Mouse (Mus musculus) CD4-positive, CD25-positive, alpha-beta regulatory T cell, adult 4 months (primary cell): ENCODE measurements around the gene C730034F03Rik. TPM values are rescaled to one million over a fixed set of nuclear protein-coding genes. Genes with fewer than 3 reads are reported as not detected.
A peak's percentile ranks its signal among the peaks of the same experiment; 100 is the strongest.
"Not testable (repeated sequence)": the region's sequence is repeated elsewhere in the genome, so short reads cannot be mapped to it uniquely, and the experiment has no call there.

Experiments used
- ATAC-seq: one replicate; pipeline ENCODE4 v1.8.0; 2017
- polyA plus RNA-seq, 2 experiments: library from polyadenylated mRNA; unstranded; fragments of 100-300 nt; shearing (Covaris generic); gene quantifications; one replicate each; pipeline ENCODE4 v1.2.1; 2017

C730034F03Rik gene
- 1 to 10 TPM; 5.7 to 8.2 TPM for polyA plus RNA-seq

GRCm38 (mm10) chr15:89429352-89430221 is at the start of gene C730034F03Rik, which contains the start of the genes Gm44502 and Chkb:
C730034F03Rik (plus strand) TSS chr15:89429589.
Gm44502 (minus strand) TSS chr15:89429696.
Chkb (minus strand) TSS chr15:89429908.
- ATAC-seq, result peak; percentile 91

DNA sequence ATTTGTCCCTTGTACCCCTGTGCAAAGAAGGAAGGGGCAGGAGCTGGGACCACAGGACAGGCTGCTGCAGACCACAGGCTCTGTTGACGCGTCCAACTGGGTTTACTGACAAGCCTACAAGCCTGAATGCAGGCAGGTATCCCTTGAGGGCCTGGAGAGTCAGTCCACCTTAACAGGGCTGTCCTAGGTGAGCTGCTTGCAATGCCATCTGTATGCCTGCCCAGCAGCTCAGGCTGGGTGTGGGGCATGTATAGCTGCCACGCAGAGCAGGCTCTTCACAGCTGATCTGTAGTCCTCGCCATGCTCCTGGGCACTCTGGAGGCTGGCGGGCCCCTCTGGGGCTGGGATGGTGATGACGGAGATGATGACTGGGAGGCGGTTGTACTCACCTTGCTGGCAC is 44.8 kb upstream of the C730034F03Rik start, which contains the start of gene Klhdc7b:
Gene Klhdc7b (plus strand): TSS at position 301 of the 400 bp plus-strand sequence.
- no peak for ATAC-seq

GRCm38 (mm10) chr15:89387127-89387526 is 42.3 kb upstream of the C730034F03Rik start:
- ATAC-seq, result peak; percentile 81

- no peak for ATAC-seq
These were observed 39.3 kb upstream of the C730034F03Rik start for GRCm38 (mm10) chr15:89390081-89390480.

DNA sequence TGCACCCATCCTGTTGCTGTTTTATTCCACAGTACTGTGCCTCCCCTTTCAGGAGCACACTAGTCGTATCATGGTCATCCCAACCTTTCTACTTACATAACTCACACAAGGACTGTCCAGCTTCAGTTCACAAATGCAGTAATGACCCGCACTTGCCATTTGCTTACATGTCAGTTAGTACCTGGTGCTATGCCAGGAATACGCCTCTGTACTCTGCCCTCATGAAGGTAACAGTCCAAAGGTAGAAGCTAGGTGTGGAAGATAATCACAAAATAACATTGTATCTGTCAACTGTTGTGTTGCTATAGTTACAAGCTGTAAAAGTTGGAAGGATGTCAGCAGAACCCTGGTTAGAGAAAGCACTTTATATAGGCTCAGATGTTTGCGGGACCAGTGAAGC is 32.5 kb upstream of the C730034F03Rik start:
- ATAC-seq, result no peak

- no peak for ATAC-seq
These were observed 31.2 kb upstream of the C730034F03Rik start for GRCm38 (mm10) chr15:89398146-89398545.

GRCm38 (mm10) chr15:89399716-89400115 is 29.7 kb upstream of the C730034F03Rik start:
- ATAC-seq, result no peak

DNA sequence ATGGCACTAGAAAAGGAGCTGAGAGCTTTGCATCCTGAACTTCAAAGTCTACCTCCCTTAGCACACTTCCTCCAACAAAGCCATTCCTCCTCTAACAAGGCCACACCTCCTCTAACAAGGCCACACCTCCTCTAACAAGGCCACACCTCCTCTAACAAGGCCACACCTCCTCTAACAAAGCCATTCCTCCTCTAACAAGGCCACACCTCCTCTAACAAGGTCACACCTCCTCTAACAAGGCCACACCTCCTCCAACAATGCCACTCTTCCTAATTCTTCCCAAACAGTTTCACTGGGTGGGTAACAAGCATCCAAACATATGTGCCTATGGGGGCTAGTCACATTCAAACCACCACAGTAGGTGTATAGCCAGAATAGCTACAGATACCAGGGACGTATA is 26.9 kb upstream of the C730034F03Rik start:
- no peak for ATAC-seq

- no peak for ATAC-seq
These were observed 24.4 kb upstream of the C730034F03Rik start for GRCm38 (mm10) chr15:89404831-89405623.

DNA sequence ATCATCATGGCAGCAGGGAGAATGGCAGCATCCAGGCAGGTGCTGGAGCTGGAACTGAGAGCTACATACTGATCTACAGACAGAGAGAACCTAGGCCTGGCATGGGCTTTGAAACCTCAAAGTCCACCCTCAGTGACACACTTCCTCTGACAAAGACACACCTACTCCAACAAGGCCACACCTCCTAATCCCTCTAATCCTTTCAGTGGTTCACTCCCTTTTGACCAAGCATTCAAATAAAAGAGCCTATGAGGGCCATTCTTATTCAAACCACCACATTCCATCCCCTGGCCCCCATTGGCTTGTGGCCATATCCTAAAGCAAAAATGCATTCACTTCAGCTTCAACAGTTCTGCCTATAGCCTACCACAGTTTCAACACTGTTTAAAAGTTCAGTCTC is 22.7 kb upstream of the C730034F03Rik start:
- ATAC-seq, result no peak

DNA sequence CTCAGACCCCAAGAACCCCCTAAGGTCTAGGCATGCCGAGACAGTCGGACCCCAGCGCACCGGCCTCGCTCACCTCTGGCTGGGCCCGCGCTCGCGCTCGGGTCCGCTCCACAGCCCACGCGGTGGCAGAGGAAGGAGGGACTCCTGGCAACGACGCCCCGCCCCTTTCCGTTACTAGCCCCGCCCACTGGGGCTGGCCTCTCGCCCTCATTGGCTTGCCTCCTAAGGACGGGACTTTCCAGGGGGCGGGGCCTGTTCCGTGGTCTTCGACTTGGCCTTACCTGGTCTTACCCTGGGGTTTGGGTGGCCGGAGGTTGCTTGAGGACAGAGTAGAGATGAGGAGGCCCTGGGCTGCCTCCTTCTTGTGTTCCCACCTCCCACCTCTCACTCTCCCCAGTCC is 19.3 kb upstream of the C730034F03Rik start, which contains the start of gene Syce3:
Gene Syce3 (minus strand): TSS at position 386 of the 400 bp plus-strand sequence.
- ATAC-seq, result no peak

GRCm38 (mm10) chr15:89415282-89415681 is 14.1 kb upstream of the C730034F03Rik start:
- ATAC-seq, result no peak

DNA sequence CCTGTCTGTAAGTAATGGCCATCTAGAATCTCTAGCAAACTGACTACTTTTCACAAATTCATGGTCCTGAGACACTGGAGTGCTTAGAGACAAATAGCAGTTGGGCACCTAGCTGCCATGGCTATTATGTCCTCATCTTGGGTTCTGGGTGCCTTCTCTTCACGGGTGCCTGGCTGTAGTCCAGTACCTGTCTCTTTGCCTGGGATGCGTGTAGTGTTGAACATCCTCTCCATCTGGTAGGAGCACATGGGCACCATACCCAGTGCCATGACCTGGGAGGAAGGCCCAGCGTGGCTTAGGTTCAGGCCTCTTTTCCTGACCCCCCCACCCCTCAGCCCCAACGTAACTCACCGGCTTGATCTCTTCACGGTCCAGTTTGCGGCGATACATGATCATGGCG is 7.5 kb upstream of the C730034F03Rik start:
- ATAC-seq, result no peak

- ATAC-seq, result no peak
These were observed 4.8 kb upstream of the C730034F03Rik start for GRCm38 (mm10) chr15:89424621-89425020.

DNA sequence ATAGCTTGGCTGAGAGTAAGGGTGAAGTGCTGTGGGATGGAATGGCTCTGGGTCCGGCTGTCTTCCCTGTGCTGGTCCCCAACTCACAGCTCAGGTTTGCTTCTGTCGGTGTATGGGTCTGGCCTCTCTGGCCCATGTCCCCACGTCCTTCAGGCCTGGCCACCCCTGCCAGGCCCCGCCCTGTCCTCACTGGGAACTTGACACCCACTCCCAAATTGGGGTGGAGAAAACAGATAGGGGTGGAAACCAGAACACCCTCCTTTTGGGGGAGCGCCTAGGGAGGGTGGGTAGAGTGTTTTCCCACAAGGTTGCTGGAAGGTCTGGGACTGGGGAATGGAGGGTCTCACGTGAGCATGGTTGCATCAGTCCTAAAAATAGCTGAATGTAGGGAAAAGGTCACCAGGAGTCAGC is 3.7 kb upstream of the C730034F03Rik start, which contains the start of gene Cpt1b:
Gene Cpt1b (minus strand): TSS at position 153 of the 411 bp plus-strand sequence.
- ATAC-seq, result no peak

DNA sequence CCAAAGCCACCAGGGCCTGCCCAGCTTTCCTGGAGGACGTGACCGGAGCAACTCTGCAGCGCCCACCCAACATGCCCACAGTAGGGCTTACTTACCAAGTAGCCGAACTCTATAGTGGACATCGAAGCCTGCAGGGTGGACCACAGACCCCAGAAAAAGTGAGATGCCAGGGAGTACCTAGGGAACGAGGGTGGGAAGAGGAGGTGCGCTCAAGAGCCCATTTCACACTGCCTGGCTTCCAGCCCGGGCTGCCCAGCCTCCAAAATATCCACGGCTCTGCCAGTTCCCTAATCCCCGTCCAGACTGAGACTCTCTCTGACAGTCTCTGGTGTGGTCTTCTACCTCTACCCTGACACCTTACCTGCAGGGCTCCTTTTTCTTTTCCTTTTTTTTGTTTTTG is 2.7 kb upstream of the C730034F03Rik start:
- ATAC-seq, result no peak

DNA sequence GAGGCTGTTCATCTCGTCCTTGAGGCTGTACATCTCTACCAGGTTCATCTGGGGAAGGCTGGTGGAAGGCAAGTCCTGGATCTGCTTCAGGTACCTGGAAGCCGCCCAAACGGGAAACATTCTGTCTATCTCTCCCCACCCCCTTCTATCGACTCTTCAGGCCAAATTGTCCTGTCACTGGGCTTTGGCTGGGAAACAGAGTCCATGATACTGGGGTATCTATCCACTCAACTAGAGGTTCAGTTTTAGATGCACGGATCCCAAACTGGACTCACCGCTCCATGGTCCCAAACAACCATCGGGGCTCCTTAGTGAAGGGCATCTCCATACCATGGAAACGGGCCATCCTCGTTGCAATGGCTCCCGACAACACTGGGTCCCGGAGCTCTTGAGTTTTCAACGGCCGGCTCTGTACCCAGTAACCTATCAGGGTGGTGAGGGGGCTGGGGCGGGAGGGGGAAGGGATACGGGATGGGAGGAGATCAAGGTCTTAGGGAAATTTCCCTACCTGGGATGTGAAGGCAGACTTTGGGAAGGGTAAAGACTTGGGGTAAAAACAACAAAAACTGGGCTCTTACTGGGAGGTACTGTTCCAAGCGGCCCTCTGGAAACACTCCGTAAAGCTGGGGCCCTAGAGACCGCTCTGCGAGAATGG is 1.1 kb upstream of the C730034F03Rik start:
- no peak for ATAC-seq

GRCm38 (mm10) chr15:89428821-89429351 is 503 bp upstream of the C730034F03Rik start:
- no peak for ATAC-seq

- no peak for ATAC-seq
These were observed 952 bp downstream of the C730034F03Rik start for GRCm38 (mm10) chr15:89430341-89430740.

DNA sequence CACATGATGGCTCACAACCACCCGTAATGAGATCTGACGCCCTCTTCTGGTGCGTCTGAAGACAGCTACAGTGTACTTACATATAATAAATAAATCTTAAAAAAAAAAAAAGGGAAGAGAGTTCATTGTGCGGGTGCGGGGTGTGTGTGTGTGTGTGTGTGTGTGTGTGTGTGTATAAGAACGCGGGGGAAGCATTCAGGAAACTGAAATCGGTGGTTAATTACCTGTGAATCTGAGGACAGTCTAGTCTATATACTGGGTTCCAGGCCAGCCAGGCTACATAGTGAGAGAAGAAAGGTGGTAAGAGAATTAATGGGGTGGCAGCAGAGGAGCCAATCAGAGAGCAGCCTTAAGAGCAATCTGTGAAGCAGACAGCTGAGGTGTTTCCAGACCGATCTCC is 1.4 kb downstream of the C730034F03Rik start:
- not testable (repeated sequence) for ATAC-seq

- no peak for ATAC-seq
These were observed 1.9 kb downstream of the C730034F03Rik start for GRCm38 (mm10) chr15:89431271-89431670.

DNA sequence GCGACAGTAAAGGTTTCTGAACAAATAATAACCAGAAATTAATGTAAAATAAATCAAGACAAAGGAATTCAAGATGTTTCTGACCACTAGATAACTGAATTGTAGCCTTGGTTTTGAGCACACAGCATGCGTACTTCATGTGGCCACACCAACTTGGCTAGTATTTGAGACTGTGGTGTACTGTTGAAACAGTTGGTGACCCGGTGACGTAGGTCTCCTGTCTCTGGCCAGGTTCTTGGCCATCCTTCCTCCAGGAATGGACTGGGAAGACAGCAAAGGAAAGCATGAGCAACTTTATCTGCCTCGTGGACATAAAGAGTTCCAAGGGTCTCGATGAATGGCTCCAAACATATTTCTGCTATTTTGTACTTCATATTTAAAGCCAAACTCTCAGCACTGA is 2.4 kb downstream of the C730034F03Rik start:
- ATAC-seq, result no peak
